In genomic region chr7:126823202-126823711, GRCm38 (mm10) we compare ENCODE assay signal across 9 mouse cellular contexts. TPM values are rescaled to one million over a fixed set of nuclear protein-coding genes. Genes with fewer than 3 reads are reported as not detected.
A peak's percentile ranks its signal among the peaks of the same experiment; 100 is the strongest.
DNase-seq lines count a peak whose midpoint lies in the region; ATAC-seq and TF ChIP-seq lines count a peak whose summit lies in the region.
"Had no signal": no experiment of that assay in that cellular context is flagged by ENCODE, and none has a peak within 500 bp of the region (broad histone marks: within the 10 kb centered on the region; RNA-seq: fewer than 3 reads in every experiment).

No protein-coding gene starts in this region.

- H3K27ac ChIP-seq in lung, postnatal 0 days (ENCODE audit: low read length), result no peak overlapping the region
- peak overlapping the region; percentile 72 for H3K27ac ChIP-seq in hindbrain, embryonic 16.5 days (ENCODE audit: low read depth, low read length)
- peak overlapping the region; percentile 90 for H3K27ac ChIP-seq in neural tube, embryonic 13.5 days (replicated peaks)
- H3K27ac ChIP-seq: liver, embryonic 15.5 days had no signal

- H3K4me3 ChIP-seq in lung, postnatal 0 days (ENCODE audit: low read depth, low read length), result no peak overlapping the region
- peak overlapping the region; percentile 48 for H3K4me3 ChIP-seq in hindbrain, embryonic 16.5 days (ENCODE audit: low read length)
- H3K4me3 ChIP-seq in neural tube, embryonic 13.5 days, result peak overlapping the region; percentile 67
- H3K4me3 ChIP-seq: liver, embryonic 15.5 days had no signal

- H3K9me3 ChIP-seq in lung, postnatal 0 days (ENCODE audit: low read length), result no peaks in the 10 kb centered on the region
- no peaks in the 10 kb centered on the region for H3K9me3 ChIP-seq in hindbrain, embryonic 16.5 days (ENCODE audit: control insufficient read depth, low read length)
- 0 out of 2 replicates have a peak, but pooled peaks cover 4% of the 10 kb centered on the region for H3K9me3 ChIP-seq in neural tube, embryonic 13.5 days
- H3K9me3 ChIP-seq: liver, embryonic 15.5 days had no signal

- 0% methylated on average over 7 of the region's 19 CpGs for WGBS in lung, postnatal 0 days
- 0% methylated on average over 11 of the region's 19 CpGs for WGBS in hindbrain, embryonic 16.5 days
- WGBS in neural tube, embryonic 13.5 days, result 2% methylated on average over 19 of the region's 19 CpGs

- peak; percentile 33 for DNase-seq in embryo, embryonic 10 days (ENCODE audit: low spot score)
- DNase-seq in embryo, embryonic 9.5 days (ENCODE audit: extremely low spot score), result no peak
- DNase-seq in lung, postnatal 0 days (ENCODE audit: low spot score), result no peak
- no peak for DNase-seq in lung, postnatal 4 days
- DNase-seq in ovary, postnatal 36 days (ENCODE audit: low spot score), result no peak
- no peak for DNase-seq in layer of hippocampus, adult 8-10 months (ENCODE audit: low spot score in 2 of 2)

- peaks cover 6% of the 10 kb centered on the region; the same call in 1 of the 2 replicates for H3K27me3 ChIP-seq in lung, postnatal 0 days (replicated peaks; ENCODE audit: insufficient read depth, low read length)
- no peaks in the 10 kb centered on the region for H3K27me3 ChIP-seq in hindbrain, embryonic 16.5 days (replicated peaks; ENCODE audit: control insufficient read depth, insufficient read depth, low read length)
- H3K27me3 ChIP-seq in neural tube, embryonic 13.5 days, result no peaks in the 10 kb centered on the region

- no peak for TF ChIP-seq CTCF in lung, postnatal 0 days (IDR thresholded peaks at IDR 0.05)

- peak overlapping the region; percentile 47 for H3K4me2 ChIP-seq in lung, postnatal 0 days (replicated peaks; ENCODE audit: low read depth, low read length)
- H3K4me2 ChIP-seq in hindbrain, embryonic 16.5 days (ENCODE audit: low read length), result peak overlapping the region; percentile 73
- peak overlapping the region; percentile 71 for H3K4me2 ChIP-seq in neural tube, embryonic 13.5 days
- H3K4me2 ChIP-seq: liver, embryonic 15.5 days had no signal

- no peak for TF ChIP-seq EP300 in lung, postnatal 0 days (IDR thresholded peaks at IDR 0.05)

- no peak for ATAC-seq in lung, postnatal 0 days
- peak; percentile 84 for ATAC-seq in hindbrain, embryonic 16.5 days
- ATAC-seq in neural tube, embryonic 13.5 days (ENCODE audit: low read depth), result peak; percentile 84

- no peaks in the 10 kb centered on the region for H3K36me3 ChIP-seq in lung, postnatal 0 days (ENCODE audit: insufficient read depth, low read length)
- H3K36me3 ChIP-seq in hindbrain, embryonic 16.5 days (ENCODE audit: control insufficient read depth, insufficient read depth, low read length), result no peaks in the 10 kb centered on the region
- peaks cover 15% of the 10 kb centered on the region; the same call in 1 of the 2 replicates for H3K36me3 ChIP-seq in neural tube, embryonic 13.5 days
- H3K36me3 ChIP-seq: liver, embryonic 15.5 days had no signal

- no peaks in the 10 kb centered on the region for H3K4me1 ChIP-seq in lung, postnatal 0 days (ENCODE audit: insufficient read depth, low read depth, low read length)
- H3K4me1 ChIP-seq in hindbrain, embryonic 16.5 days (ENCODE audit: control insufficient read depth, insufficient read depth, low read depth, low read length), result peaks cover 26% of the 10 kb centered on the region
- peaks cover 54% of the 10 kb centered on the region for H3K4me1 ChIP-seq in neural tube, embryonic 13.5 days (replicated peaks)

- H3K9ac ChIP-seq in lung, postnatal 0 days (replicated peaks; ENCODE audit: low read depth), result no peak overlapping the region
- peak overlapping the region; percentile 70 for H3K9ac ChIP-seq in hindbrain, embryonic 16.5 days (ENCODE audit: low read depth, low read length)
- peak overlapping the region; percentile 95 for H3K9ac ChIP-seq in neural tube, embryonic 13.5 days
- H3K9ac ChIP-seq: liver, embryonic 15.5 days had no signal

RNA-seq across cellular contexts. Expression of gene 4930451I11Rik, which starts 8.2 kb away (rescaled TPM):
- polyA plus RNA-seq in lung, postnatal 0 days (2015; fragmentation: Nextera tagmentation; extraction: Ambion mirVana), result not detected in 2 replicates
- 0.49 TPM in 1 of 2 replicates, not detected in the other for polyA plus RNA-seq in hindbrain, embryonic 16.5 days (2015; fragmentation: Nextera tagmentation; extraction: Ambion mirVana)
- not detected in 2 replicates for polyA plus RNA-seq in neural tube, embryonic 13.5 days (2015; fragmentation: Nextera tagmentation; extraction: Ambion mirVana)
- total RNA-seq in layer of hippocampus, adult 8-10 months (2022), result not detected
- polyA plus RNA-seq: liver, embryonic 15.5 days had no signal

RNA-seq across cellular contexts. Expression of gene Doc2a, which starts 24.0 kb away (rescaled TPM):
- 0.20 and 0.33 TPM in 2 replicates for polyA plus RNA-seq in lung, postnatal 0 days (2015; fragmentation: Nextera tagmentation; extraction: Ambion mirVana)
- 31.1 and 34.0 TPM in 2 replicates for polyA plus RNA-seq in hindbrain, embryonic 16.5 days (2015; fragmentation: Nextera tagmentation; extraction: Ambion mirVana)
- 8.2 and 9.5 TPM in 2 replicates for polyA plus RNA-seq in neural tube, embryonic 13.5 days (2015; fragmentation: Nextera tagmentation; extraction: Ambion mirVana)
- total RNA-seq in layer of hippocampus, adult 8-10 months (2022), result 10 to 100 TPM; 17.6 to 20.0 (median 18.7) TPM
- polyA plus RNA-seq: liver, embryonic 15.5 days had no signal

RNA-seq across cellular contexts. Expression of gene Fam57b, which starts 25.8 kb away (rescaled TPM):
- polyA plus RNA-seq in lung, postnatal 0 days (2015; fragmentation: Nextera tagmentation; extraction: Ambion mirVana), result 0.13 and 0.19 TPM in 2 replicates
- polyA plus RNA-seq in hindbrain, embryonic 16.5 days (2015; fragmentation: Nextera tagmentation; extraction: Ambion mirVana), result 52.8 and 59.4 TPM in 2 replicates
- 36.8 and 40.6 TPM in 2 replicates for polyA plus RNA-seq in neural tube, embryonic 13.5 days (2015; fragmentation: Nextera tagmentation; extraction: Ambion mirVana)
- total RNA-seq in layer of hippocampus, adult 8-10 months (2022), result 10 to 100 TPM; 57.3 to 67.6 (median 62.6) TPM
- polyA plus RNA-seq: liver, embryonic 15.5 days had no signal

RNA-seq across cellular contexts. Expression of gene Ppp4c, which starts 31.0 kb away (rescaled TPM):
- 150 and 151 TPM in 2 replicates for polyA plus RNA-seq in lung, postnatal 0 days (2015; fragmentation: Nextera tagmentation; extraction: Ambion mirVana)
- 157 and 165 TPM in 2 replicates for polyA plus RNA-seq in hindbrain, embryonic 16.5 days (2015; fragmentation: Nextera tagmentation; extraction: Ambion mirVana)
- 216 and 230 TPM in 2 replicates for polyA plus RNA-seq in neural tube, embryonic 13.5 days (2015; fragmentation: Nextera tagmentation; extraction: Ambion mirVana)
- total RNA-seq in layer of hippocampus, adult 8-10 months (2022), result 10 to 100 TPM; 49.5 to 55.7 (median 51.9) TPM

RNA-seq across cellular contexts. Expression of gene Hirip3, which starts 38.5 kb away (rescaled TPM):
- 8.4 and 9.3 TPM in 2 replicates for polyA plus RNA-seq in lung, postnatal 0 days (2015; fragmentation: Nextera tagmentation; extraction: Ambion mirVana)
- 21.1 and 23.6 TPM in 2 replicates for polyA plus RNA-seq in hindbrain, embryonic 16.5 days (2015; fragmentation: Nextera tagmentation; extraction: Ambion mirVana)
- polyA plus RNA-seq in neural tube, embryonic 13.5 days (2015; fragmentation: Nextera tagmentation; extraction: Ambion mirVana), result 19.0 and 19.9 TPM in 2 replicates
- 10 to 100 TPM; 25.6 to 44.7 (median 36.2) TPM for total RNA-seq in layer of hippocampus, adult 8-10 months (2022)

Comparison
In these comparisons a context has a peak if more than half of its experiments do, and no peak if none do; other contexts are left out.
1. RNA of gene Fam57b, which starts 25.8 kb away (polyA plus RNA-seq): 52.8 to 59.4 TPM in hindbrain, embryonic 16.5 days and 36.8 to 40.6 TPM in neural tube, embryonic 13.5 days; 0.13 to 0.19 TPM in lung, postnatal 0 days; every median in the first group is over 10 times any median in the second.
2. Peak in every context shown above with its lines, with median percentiles within 50 percentile points of each other: H3K4me2 ChIP-seq.